Mouse (Mus musculus) fat pad, adult 2 months (tissue): Measurements from ENCODE around the gene Adamts2.

Experiments
- DNase-seq: peaks from one replicate; pipeline ENCODE4 v3.0.0-alpha.2; 2011; ENCODE audit warnings: low read depth, low spot score; ENCODE audit errors: extremely low read depth

The Adamts2 gene

GRCm38 (mm10) chr11:50835727-50836126 lies 233.8 kb downstream of the Adamts2 start:
- no peak for DNase-seq

GRCm38 (mm10) chr11:50841023-50841735 lies 239.3 kb downstream of the Adamts2 start, which contains the start of gene Zfp879:
Gene Zfp879, minus strand, starts transcription at chr11:50841552.
- DNase-seq = no peak

GRCm38 (mm10) chr11:50845951-50846350 lies 244.1 kb downstream of the Adamts2 start:
- no peak for DNase-seq

GRCm38 (mm10) chr11:50847047-50847446 lies 245.2 kb downstream of the Adamts2 start:
- no peak for DNase-seq

DNA sequence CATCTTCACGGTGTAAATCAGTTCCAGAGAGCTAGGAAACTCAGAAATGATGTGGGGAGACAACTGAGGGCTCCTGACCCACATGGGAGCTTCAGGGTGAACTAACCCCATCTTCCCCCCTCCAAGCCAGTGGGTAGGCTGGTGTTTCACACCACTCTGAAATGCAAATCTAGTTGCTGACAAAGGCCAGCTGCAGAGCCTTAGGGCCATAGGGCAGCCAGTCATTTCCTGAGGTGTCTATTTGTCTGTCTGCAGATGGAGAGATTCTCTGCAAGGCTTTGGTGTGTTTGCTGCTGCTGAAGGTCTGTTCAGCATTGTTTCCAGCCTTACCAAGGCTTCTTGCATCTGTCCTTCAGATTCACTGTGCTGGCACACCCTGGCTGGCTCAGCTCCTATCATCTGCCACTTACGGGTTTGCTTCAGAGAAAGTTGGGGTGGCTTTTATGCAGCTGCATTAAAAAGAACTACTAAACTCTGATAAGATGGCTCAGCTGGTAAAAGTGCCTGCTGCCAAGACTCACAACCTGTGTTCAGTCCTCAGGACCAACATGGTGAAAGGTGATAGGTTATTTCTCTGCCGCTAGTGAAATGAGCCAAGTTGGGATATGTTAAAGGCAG lies 246.7 kb downstream of the Adamts2 start:
- DNase-seq = no peak

DNA sequence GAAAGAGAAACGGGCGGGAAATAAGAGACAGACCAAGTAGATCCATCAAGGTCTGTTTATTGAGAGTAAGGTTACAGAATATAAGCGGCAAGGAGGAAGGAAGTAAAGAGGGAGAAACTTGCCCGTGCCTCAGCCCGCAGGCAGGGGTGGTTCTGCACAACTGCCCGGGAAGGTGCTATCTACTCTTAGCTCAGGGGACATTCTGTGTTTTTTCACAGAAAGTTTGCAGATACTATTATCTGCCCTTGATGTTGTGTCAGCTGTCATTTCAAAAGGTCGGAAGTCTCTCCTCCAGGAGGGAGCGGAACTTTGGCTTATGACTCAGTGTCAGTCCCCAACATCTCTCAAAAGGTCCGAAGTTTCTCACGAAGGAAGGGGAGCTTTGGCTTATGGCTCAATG lies 247.4 kb downstream of the Adamts2 start:
- no peak for DNase-seq

GRCm38 (mm10) chr11:50850177-50850735 lies 248.4 kb downstream of the Adamts2 start, which contains the start of gene Grm6:
Gene Grm6, plus strand, starts transcription at chr11:50850685.
- no peak for DNase-seq

DNA sequence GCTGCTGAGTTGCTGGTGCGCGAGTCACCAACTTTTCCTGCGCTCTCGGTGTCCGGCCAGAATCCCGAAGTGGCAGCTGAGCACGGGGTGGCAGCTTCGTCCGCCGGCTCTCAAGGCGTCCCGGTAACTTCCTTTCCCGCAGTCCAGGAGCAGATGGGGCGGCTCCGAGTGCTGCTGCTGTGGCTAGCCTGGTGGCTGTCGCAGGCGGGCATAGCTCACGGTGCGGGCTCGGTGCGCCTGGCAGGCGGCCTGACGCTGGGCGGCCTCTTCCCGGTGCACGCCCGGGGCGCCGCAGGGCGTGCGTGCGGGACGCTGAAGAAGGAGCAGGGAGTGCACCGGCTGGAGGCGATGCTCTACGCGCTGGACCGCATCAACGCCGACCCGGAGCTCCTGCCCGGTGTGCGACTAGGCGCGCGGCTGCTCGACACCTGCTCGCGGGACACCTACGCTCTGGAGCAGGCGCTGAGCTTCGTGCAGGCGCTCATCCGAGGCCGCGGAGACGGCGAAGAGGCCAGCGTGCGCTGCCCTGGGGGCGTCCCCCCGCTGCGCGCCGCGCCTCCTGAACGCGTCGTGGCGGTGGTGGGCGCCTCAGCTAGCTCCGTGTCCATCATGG lies 249.2 kb downstream of the Adamts2 start:
- no peak for DNase-seq
